Mouse (Mus musculus): ENCODE measurements around the gene Hist2h2ac. TPM values are rescaled to one million over a fixed set of nuclear protein-coding genes. Genes with fewer than 3 reads are reported as not detected.
"Not testable (repeated sequence)": the region's sequence is repeated elsewhere in the genome, so short reads cannot be mapped to it uniquely, and the experiment has no call there.

Hist2h2ac gene
- 471 and 484 TPM in 2 replicates for total RNA-seq (2014; rRNA removed)
- polyA plus RNA-seq (2015; fragmentation: Nextera tagmentation; extraction: Ambion mirVana): 1.9 and 2.2 TPM in 2 replicates

DNA sequence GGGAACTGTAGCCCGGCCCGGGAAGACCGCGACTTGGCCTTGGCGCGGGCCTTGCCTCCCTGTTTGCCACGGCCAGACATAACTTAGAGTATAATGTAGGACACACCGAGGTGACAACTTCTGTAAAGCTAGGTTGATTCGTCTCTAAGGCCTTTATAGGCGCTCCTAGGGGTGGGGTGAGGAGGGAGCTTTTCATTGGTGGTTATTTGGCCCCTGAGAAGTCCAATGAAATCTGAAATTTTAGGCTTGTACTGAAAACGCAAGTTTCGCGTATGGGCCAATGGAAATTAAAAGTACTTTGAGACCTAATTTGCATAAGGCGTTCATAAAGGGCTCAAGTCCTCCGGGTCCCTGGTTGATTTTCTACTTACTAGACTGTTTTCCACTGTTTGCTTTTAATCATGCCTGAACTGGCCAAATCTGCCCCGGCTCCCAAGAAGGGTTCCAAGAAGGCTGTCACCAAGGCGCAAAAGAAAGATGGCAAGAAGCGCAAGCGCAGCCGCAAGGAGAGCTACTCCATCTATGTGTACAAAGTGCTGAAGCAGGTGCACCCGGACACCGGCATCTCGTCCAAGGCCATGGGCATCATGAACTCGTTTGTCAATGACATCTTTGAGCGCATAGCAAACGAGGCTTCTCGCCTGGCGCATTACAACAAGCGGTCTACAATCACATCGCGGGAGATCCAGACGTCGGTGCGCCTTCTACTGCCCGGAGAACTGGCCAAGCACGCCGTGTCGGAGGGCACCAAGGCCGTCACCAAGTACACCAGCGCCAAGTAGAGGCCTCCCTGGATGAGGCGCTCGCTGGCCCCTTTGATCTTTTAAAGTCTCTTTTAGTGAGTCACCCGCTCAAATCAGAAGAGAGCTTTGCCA is at the start of gene Hist2h2ac, which contains the start of gene Hist2h2be:
TSS of gene Hist2h2ac (minus strand) at position 116 of the 875 bp plus-strand sequence.
TSS of gene Hist2h2be (plus strand) at position 355 of the 875 bp plus-strand sequence.
- WGBS: under 1% methylated on average over 43 of the region's 43 CpGs
- Histone ChIP-seq H3K4me2 (ENCODE audit: low read depth) (peak within 1 kb of the TSS; percentile 80), H3K27ac (ENCODE audit: low read depth, low read length) (peak within 1 kb of the TSS; percentile 92), H3K9ac (peak within 1 kb of the TSS; percentile 69), H3K36me3 (ENCODE audit: insufficient read depth) (no peaks in the 10 kb centered on the region), H3K27me3 (ENCODE audit: insufficient read depth, low read length) (no peaks in the 10 kb centered on the region), H3K9me3 (ENCODE audit: low read length) (no peaks in the 10 kb centered on the region), H3K4me3 (ENCODE audit: low read depth, low read length) (peak within 1 kb of the TSS; percentile 63), H3K4me1 (ENCODE audit: insufficient read depth) (peaks cover 10% of the 10 kb centered on the region)
- ATAC-seq (peak; percentile 84), DNase-seq (peak; percentile 92)
- no peak for TF ChIP-seq CTCF (IDR thresholded peaks at IDR 0.05; ENCODE audit: low read depth)

DNA sequence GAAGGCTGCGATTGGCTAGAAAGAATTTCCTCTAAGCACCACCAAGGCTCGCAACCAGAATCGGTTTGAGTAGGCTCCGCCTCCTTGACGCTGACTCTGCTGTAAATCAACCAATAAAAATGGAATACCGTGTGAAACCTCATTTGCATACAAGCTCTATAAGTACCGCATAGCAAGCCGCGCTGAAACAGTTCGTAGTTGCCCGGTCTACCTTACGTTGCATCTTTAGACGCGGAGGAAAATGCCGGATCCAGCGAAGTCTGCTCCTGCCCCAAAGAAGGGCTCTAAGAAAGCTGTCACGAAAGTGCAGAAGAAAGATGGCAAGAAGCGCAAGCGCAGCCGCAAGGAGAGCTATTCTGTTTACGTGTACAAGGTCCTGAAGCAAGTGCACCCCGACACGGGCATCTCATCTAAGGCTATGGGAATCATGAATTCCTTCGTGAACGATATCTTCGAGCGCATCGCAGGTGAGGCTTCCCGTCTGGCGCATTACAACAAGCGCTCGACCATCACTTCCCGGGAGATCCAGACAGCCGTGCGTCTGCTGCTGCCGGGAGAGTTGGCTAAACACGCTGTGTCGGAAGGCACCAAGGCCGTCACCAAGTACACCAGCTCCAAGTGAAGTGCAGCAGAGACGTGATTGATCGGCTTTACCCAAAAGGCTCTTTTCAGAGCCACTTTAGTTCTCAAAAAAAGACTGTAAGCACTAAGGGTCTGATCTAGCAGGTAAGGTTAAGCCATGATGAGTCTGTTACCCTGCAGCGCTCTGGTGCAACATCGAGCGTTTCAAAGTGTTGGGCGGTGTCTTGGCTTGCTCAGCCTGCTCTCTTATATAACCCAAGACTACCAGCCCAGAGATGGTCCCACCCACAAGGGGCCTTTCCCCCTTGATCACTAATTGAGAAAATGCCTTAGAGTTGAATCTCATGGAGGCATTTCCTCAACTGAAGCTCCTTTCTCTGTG is 49.1 kb upstream of the Hist2h2ac start, which contains the start of gene Hist2h2bb:
TSS of gene Hist2h2bb (plus strand) at position 242 of the 964 bp plus-strand sequence.
- ATAC-seq: peak; percentile 97
- Histone ChIP-seq H3K9ac (peak within 1 kb of the TSS; percentile 72), H3K27ac (ENCODE audit: low read depth, low read length) (peak within 1 kb of the TSS; percentile 95), H3K4me1 (ENCODE audit: insufficient read depth) (0 out of 2 replicates have a peak, but pooled peaks cover 4% of the 10 kb centered on the region), H3K36me3 (ENCODE audit: insufficient read depth) (no peaks in the 10 kb centered on the region), H3K4me2 (ENCODE audit: low read depth) (peak within 1 kb of the TSS; percentile 85), H3K27me3 (ENCODE audit: insufficient read depth, low read length) (no peaks in the 10 kb centered on the region), H3K4me3 (ENCODE audit: low read depth, low read length) (peak within 1 kb of the TSS; percentile 55), H3K9me3 (ENCODE audit: low read length) (no peaks in the 10 kb centered on the region)
- peak; percentile 97 for DNase-seq
- TF ChIP-seq CTCF (IDR thresholded peaks at IDR 0.05; ENCODE audit: low read depth): no peak
- WGBS: under 1% methylated on average over 45 of the region's 45 CpGs

DNA sequence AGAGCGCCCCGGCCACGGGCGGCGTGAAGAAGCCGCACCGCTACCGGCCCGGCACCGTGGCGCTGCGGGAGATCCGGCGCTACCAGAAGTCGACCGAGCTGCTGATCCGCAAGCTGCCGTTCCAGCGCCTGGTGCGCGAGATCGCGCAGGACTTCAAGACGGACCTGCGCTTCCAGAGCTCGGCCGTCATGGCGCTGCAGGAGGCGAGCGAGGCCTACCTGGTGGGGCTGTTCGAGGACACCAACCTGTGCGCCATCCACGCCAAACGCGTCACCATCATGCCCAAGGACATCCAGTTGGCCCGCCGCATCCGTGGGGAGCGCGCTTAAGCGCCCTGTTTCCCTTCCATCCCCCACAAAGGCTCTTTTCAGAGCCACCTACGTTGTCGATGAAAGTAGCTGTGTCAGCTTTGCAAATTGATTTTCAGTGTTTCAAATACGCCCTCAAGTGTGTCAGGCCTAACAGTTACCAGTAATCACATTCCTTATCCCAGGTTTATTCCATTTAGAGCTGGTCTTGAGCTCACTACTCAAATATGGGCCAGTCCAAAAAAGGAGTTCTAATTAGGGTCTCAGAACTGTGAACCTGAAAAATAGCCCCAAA is 48.2 kb upstream of the Hist2h2ac start:
- WGBS: 0% methylated on average over 10 of the region's 44 CpGs
- peak; percentile 19 for ATAC-seq
- H3K4me2 ChIP-seq (ENCODE audit: low read depth): peak overlapping the region; percentile 85

DNA sequence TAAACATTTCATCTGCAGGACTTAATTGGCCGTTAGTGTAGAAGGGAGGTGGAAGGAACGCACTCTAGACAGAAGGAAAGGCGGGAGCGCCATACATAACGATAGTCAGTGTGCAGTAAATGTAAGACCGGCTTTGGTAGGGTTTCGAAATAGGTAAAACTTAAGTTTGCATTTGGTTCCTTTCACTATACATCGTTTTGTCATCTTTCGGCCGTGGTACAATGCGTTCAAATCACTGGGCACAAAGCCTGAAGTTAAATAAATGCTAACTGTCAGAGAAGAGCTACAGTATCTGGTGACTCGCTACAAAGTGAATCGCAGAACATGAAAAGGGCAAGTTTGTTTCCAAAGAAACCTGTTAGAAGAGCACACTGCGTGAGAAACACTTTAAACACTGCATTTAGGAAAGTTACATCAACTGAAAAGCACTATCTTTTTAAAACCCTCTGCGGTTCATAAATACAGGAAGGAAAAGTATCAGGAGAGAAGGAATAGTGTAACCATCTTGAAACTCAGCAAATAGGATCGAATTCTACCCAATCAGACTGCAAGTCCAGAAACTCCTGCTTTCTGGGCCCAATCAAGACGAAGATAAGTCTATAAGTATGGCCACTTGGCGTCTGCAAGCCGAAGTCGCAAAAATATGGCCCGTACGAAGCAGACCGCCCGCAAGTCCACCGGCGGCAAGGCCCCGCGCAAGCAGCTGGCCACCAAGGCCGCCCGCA is 47.5 kb upstream of the Hist2h2ac start, which contains the start of gene Hist2h3b:
TSS of gene Hist2h3b (plus strand) at position 604 of the 725 bp plus-strand sequence.
- Histone ChIP-seq H3K4me3 (ENCODE audit: low read depth, low read length) (peak within 1 kb of the TSS; percentile 55), H3K36me3 (ENCODE audit: insufficient read depth) (no peaks in the 10 kb centered on the region), H3K4me2 (ENCODE audit: low read depth) (peak within 1 kb of the TSS; percentile 85), H3K4me1 (ENCODE audit: insufficient read depth) (peaks cover 4% of the 10 kb centered on the region; the same call in 1 of the 2 replicates), H3K9ac (peak within 1 kb of the TSS; percentile 57), H3K27ac (ENCODE audit: low read depth, low read length) (peak within 1 kb of the TSS; percentile 95), H3K27me3 (ENCODE audit: insufficient read depth, low read length) (no peaks in the 10 kb centered on the region), H3K9me3 (ENCODE audit: low read length) (no peaks in the 10 kb centered on the region)
- WGBS: 12% methylated on average over 28 of the region's 30 CpGs
- TF ChIP-seq CTCF (IDR thresholded peaks at IDR 0.05; ENCODE audit: low read depth): no peak
- DNase-seq (peak; percentile 88), ATAC-seq (peak; percentile 69)

More for the DNA sequence above, 48.2 kb upstream of the Hist2h2ac start:
- peak overlapping the region; percentile 57 for H3K9ac ChIP-seq
- H3K4me1 ChIP-seq (ENCODE audit: insufficient read depth); H3K27me3 ChIP-seq (ENCODE audit: insufficient read depth, low read length); H3K9me3 ChIP-seq (ENCODE audit: low read length); H3K36me3 ChIP-seq (ENCODE audit: insufficient read depth); DNase-seq: not testable (repeated sequence)
- H3K27ac ChIP-seq (ENCODE audit: low read depth, low read length): peak overlapping the region; percentile 95
- H3K4me3 ChIP-seq (ENCODE audit: low read depth, low read length): peak overlapping the region; percentile 55

DNA sequence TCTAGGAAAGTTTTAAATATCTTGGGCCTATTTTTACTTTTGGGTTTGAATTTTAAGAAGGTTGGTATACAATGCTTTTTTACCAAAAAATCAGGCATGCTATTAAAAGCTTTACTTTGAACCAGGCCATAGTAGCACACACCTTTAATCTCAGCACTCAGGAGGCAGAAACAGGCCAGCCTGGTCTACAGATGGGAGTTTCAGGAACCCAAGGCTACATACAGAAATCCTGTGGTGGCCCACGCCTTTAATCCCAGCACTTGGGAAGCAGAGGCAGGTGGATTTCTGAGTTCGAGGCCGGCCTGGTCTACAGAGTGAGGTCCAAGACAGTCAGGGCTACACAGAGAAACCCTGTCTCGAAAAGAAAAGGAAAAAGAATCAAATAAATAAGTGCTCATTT is 46.9 kb upstream of the Hist2h2ac start:
- WGBS: 72% methylated on average over 4 of the region's 4 CpGs
- Histone ChIP-seq H3K4me2 (ENCODE audit: low read depth) (no peak overlapping the region), H3K9ac (no peak overlapping the region), H3K27me3 (ENCODE audit: insufficient read depth, low read length) (no peaks in the 10 kb centered on the region), H3K36me3 (ENCODE audit: insufficient read depth) (no peaks in the 10 kb centered on the region), H3K4me3 (ENCODE audit: low read depth, low read length) (no peak overlapping the region), H3K27ac (ENCODE audit: low read depth, low read length) (no peak overlapping the region), H3K9me3 (ENCODE audit: low read length) (no peaks in the 10 kb centered on the region), H3K4me1 (ENCODE audit: insufficient read depth) (peaks cover 4% of the 10 kb centered on the region; the same call in 1 of the 2 replicates)
- TF ChIP-seq CTCF (IDR thresholded peaks at IDR 0.05; ENCODE audit: low read depth): no peak
- no peak for DNase-seq
- ATAC-seq: no peak

Data from forebrain, postnatal 0 days (tissue).